Mouse (Mus musculus) intestine, embryonic 14.5 days (tissue): ENCODE data around the gene Brsk1. TPM values are rescaled to one million over a fixed set of nuclear protein-coding genes. Genes with fewer than 3 reads are reported as not detected.

Source experiments
- ATAC-seq: fragments of 200-750 bp; cut with Nextera tagmentation; replicated peaks from 2 replicates; pipeline ENCODE4 v1.8.0; 2017; ENCODE audit warnings: low read depth, moderate number of reproducible peaks, moderate TSS enrichment, moderate library complexity; ENCODE audit not compliant: low FRiP score, low TSS enrichment
- DNase-seq: peaks from one replicate; pipeline ENCODE4 v3.0.0-alpha.2; 2018; ENCODE audit warnings: low spot score
- H3K27ac ChIP-seq: fragments of 300-500 bp; sonication (generic); 2 replicates; pipeline ENCODE4 v1.5.1; 2014; ENCODE audit warnings: low read depth, mild to moderate bottlenecking, control low read depth
- H3K27me3 ChIP-seq: fragments of 300-500 bp; sonication (generic); replicated peaks from 2 replicates; pipeline ENCODE4 v1.6.1; 2014; ENCODE audit warnings: low read length, control low read depth; ENCODE audit not compliant: control insufficient read depth, insufficient read depth
- H3K36me3 ChIP-seq: fragments of 300-500 bp; sonication (generic); 2 replicates; pipeline ENCODE4 v1.6.1; 2014; ENCODE audit warnings: low read length, control low read depth; ENCODE audit not compliant: control insufficient read depth, insufficient read depth
- H3K4me1 ChIP-seq: fragments of 300-500 bp; sonication (generic); replicated peaks from 2 replicates; pipeline ENCODE4 v1.6.1; 2014; ENCODE audit warnings: low read length, control low read depth, mixed read lengths; ENCODE audit not compliant: control insufficient read depth, insufficient read depth
- H3K4me2 ChIP-seq: fragments of 300-500 bp; sonication (generic); 2 replicates; pipeline ENCODE4 v1.6.1; 2014; ENCODE audit warnings: low read length
- H3K4me3 ChIP-seq: fragments of 300-500 bp; sonication (generic); 2 replicates; pipeline ENCODE4 v1.5.1; 2014; ENCODE audit warnings: low read depth, low read length, control low read depth, mixed read lengths
- H3K9ac ChIP-seq: fragments of 300-500 bp; sonication (generic); 2 replicates; pipeline ENCODE4 v1.6.1; 2014; ENCODE audit warnings: mild to moderate bottlenecking, low read length
- H3K9me3 ChIP-seq: fragments of 300-500 bp; sonication (generic); 2 replicates; pipeline ENCODE4 v1.6.1; 2016; ENCODE audit warnings: low read length, control low read depth; ENCODE audit not compliant: control insufficient read depth
- WGBS: fragments of 180-500 bp; shearing (Covaris S2); extraction: QIAGEN DNeasy Blood & Tissue Kit; methylation state at CpG from one replicate; pipeline ENCODE4 v1.1.7; 2014; 5-methylcytosine and 5-hydroxymethylcytosine counted together
- polyA plus RNA-seq: library from polyadenylated mRNA; unstranded; fragments of >200 nt; fragmentation: Nextera tagmentation; extraction: Ambion mirVana; gene quantifications from 2 replicates; pipeline ENCODE4 v1.2.1, GENCODE M21; 2014

Brsk1 gene
- polyA plus RNA-seq, 1 experiment from 2014 or later: 1.7 TPM

DNA sequence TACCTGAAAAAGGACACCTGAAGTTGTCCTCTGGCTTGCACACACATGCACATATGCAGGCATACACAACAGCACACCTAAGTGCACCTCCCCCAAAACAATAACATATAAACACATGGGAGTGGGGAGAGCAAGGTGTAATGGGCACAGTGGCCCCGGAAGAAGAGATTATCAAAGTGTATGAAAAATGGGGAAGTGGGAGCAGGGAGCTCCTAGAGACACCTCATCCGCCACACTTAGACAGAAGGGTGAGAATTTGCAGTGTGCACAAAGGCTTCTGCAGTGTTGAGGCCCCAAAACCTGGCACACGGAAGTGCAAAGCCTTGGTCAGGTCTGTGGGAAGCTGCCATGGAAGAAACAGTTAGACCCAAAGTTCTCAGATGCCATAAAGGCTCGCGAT lies 40.7 kb downstream of the Brsk1 start:
- Histone ChIP-seq H3K27ac (no peak overlapping the region), H3K36me3 (no peaks in the 10 kb centered on the region), H3K4me2 (no peak overlapping the region), H3K9ac (no peak overlapping the region), H3K4me1 (no peaks in the 10 kb centered on the region), H3K27me3 (no peaks in the 10 kb centered on the region), H3K4me3 (no peak overlapping the region), H3K9me3 (no peaks in the 10 kb centered on the region)
- 83% methylated on average over 5 of the region's 5 CpGs for WGBS
- DNase-seq (no peak), ATAC-seq (no peak)

- H3K27me3 ChIP-seq: no peaks in the 10 kb centered on the region
- WGBS: 60% methylated on average over 6 of the region's 6 CpGs
- no peaks in the 10 kb centered on the region for H3K9me3 ChIP-seq
- no peak overlapping the region for H3K27ac ChIP-seq
- H3K4me2 ChIP-seq: no peak overlapping the region
- ATAC-seq (peak; percentile 73; the same call in 1 of the 2 replicates), DNase-seq (no peak)
- no peaks in the 10 kb centered on the region for H3K36me3 ChIP-seq
- no peak overlapping the region for H3K9ac ChIP-seq
- H3K4me1 ChIP-seq: no peaks in the 10 kb centered on the region
- H3K4me3 ChIP-seq: no peak overlapping the region
Observed at GRCm38 (mm10) chr7:4732968-4733392, 42.6 kb downstream of the Brsk1 start.

DNA sequence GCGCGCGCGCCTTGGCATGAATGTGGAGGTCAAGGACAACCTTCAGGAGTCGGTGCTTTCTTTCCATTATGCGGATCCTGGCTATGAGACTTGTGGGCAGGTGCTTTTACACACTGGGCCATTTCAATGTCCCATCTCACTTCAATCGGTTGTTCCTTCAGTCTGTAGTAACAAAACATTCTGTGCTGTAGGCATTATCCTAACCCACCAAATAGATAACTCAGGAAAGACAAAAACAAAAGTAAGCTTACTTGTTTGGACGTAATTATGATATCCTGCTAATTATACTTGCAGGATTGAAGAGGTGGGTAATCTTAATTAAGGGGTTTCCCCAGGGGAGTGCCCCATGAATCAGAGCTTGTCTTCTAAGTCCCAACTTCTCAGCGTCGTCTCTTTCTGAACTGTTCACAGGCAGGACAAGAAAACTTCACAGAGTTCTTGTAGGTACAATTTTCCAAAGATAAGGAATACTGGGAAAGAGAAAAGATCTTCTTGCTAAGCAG lies 48.7 kb downstream of the Brsk1 start:
- Histone ChIP-seq H3K36me3 (peaks cover 19% of the 10 kb centered on the region; the same call in 1 of the 2 replicates), H3K9ac (0 out of 2 replicates have a peak overlapping the region, but pooled peaks have one; percentile 14), H3K4me1 (peaks cover 25% of the 10 kb centered on the region), H3K27ac (peak overlapping the region; percentile 73), H3K27me3 (no peaks in the 10 kb centered on the region), H3K4me2 (peak overlapping the region; percentile 60), H3K4me3 (peak overlapping the region; percentile 36), H3K9me3 (no peaks in the 10 kb centered on the region)
- WGBS: 55% methylated on average over 10 of the region's 10 CpGs
- ATAC-seq (no peak), DNase-seq (no peak)

- Histone ChIP-seq H3K27ac (peak within 1 kb of the TSS; percentile 86), H3K27me3 (no peaks in the 10 kb centered on the region), H3K4me1 (peaks cover 25% of the 10 kb centered on the region), H3K4me3 (peak within 1 kb of the TSS; percentile 77), H3K36me3 (peaks cover 24% of the 10 kb centered on the region; the same call in 1 of the 2 replicates), H3K9me3 (no peaks in the 10 kb centered on the region), H3K9ac (peak within 1 kb of the TSS; percentile 77), H3K4me2 (peak within 1 kb of the TSS; percentile 80)
- ATAC-seq: peak; percentile 97
- WGBS: under 1% methylated on average over 36 of the region's 44 CpGs
- DNase-seq: peak; percentile 93
Observed at GRCm38 (mm10) chr7:4739544-4740275, 49.3 kb downstream of the Brsk1 start, which contains the start of gene Kmt5c. Kmt5c (plus strand) TSS chr7:4740115.

DNA sequence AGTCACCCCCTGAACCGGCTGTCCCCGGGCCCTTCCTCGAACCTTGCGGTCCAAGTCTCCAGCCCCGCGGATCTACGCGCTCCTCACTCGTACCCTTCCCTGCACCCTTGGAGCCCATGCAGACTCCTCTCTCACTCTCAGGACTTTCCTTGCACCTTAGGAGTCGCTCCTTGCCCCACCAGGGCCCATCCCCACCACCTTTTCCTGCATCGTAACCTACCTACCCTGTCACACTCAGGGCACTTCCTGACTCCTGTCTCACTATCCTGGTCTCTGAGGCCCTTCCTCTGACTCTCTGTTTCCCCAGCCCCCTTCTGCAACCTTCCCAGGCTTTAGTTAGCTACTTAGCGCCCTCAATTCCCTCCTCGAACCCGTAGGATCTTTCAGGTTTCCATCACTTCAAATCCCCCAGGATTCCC lies 49.9 kb downstream of the Brsk1 start:
- Histone ChIP-seq H3K4me2 (peak overlapping the region; percentile 80), H3K4me3 (peak overlapping the region; percentile 77), H3K27ac (peak overlapping the region; percentile 86), H3K36me3 (peaks cover 25% of the 10 kb centered on the region; the same call in 1 of the 2 replicates), H3K9me3 (no peaks in the 10 kb centered on the region), H3K9ac (peak overlapping the region; percentile 77), H3K27me3 (no peaks in the 10 kb centered on the region), H3K4me1 (peaks cover 25% of the 10 kb centered on the region)
- DNase-seq (peak; percentile 75), ATAC-seq (peak; percentile 36)
- 1% methylated on average over 13 of the region's 14 CpGs for WGBS

GRCm38 (mm10) chr7:4741151-4741550 lies 50.7 kb downstream of the Brsk1 start:
- Histone ChIP-seq H3K9me3 (no peaks in the 10 kb centered on the region), H3K9ac (peak overlapping the region; percentile 77), H3K4me3 (peak overlapping the region; percentile 77), H3K4me2 (peak overlapping the region; percentile 80), H3K36me3 (peaks cover 32% of the 10 kb centered on the region), H3K27me3 (no peaks in the 10 kb centered on the region), H3K27ac (peak overlapping the region; percentile 86), H3K4me1 (peaks cover 25% of the 10 kb centered on the region)
- ATAC-seq (no peak), DNase-seq (peak; percentile 69)
- 4% methylated on average over 4 of the region's 4 CpGs for WGBS

- Histone ChIP-seq H3K36me3 (peaks cover 40% of the 10 kb centered on the region), H3K27ac (no peak overlapping the region), H3K4me3 (peak overlapping the region; percentile 77; the same call in 1 of the 2 replicates), H3K4me2 (peak overlapping the region; percentile 80), H3K9ac (peak overlapping the region; percentile 77), H3K9me3 (no peaks in the 10 kb centered on the region), H3K4me1 (peaks cover 25% of the 10 kb centered on the region), H3K27me3 (no peaks in the 10 kb centered on the region)
- no peak for ATAC-seq
- no peak for DNase-seq
- WGBS: 82% methylated on average over 21 of the region's 21 CpGs
Observed at GRCm38 (mm10) chr7:4741672-4742481, 51.5 kb downstream of the Brsk1 start.

DNA sequence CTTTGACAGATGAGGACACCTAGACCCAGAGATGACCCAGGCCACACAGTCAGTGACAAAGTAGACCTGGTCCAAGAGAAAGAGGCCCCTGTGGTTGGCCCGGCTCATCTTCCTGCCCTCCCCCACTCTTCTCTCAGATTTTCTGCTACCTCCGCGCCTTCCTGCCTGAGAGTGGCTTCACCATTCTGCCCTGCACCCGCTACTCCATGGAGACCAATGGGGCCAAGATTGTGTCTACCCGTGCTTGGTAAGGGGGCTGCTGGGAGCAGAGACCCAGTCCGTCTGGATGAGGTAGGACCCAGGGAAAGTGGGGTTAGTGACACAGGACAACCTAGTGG lies 52.0 kb downstream of the Brsk1 start:
- peaks cover 42% of the 10 kb centered on the region for H3K36me3 ChIP-seq
- H3K9ac ChIP-seq: no peak overlapping the region
- ATAC-seq (no peak), DNase-seq (no peak)
- no peak overlapping the region for H3K4me3 ChIP-seq
- no peak overlapping the region for H3K4me2 ChIP-seq
- H3K27me3 ChIP-seq: no peaks in the 10 kb centered on the region
- WGBS: 81% methylated on average over 6 of the region's 6 CpGs
- H3K9me3 ChIP-seq: no peaks in the 10 kb centered on the region
- H3K27ac ChIP-seq: no peak overlapping the region
- H3K4me1 ChIP-seq: peaks cover 25% of the 10 kb centered on the region
